Mouse (Mus musculus) hindbrain, embryonic 15.5 days (tissue): ENCODE measurements at regions not wholly inside any gene's neighbourhood (a gene's known extent, or its start where the extent isn't known, plus 50 kb on each side); places are given as distances from the start of the nearest gene placed in this dataset.
"Not testable (repeated sequence)": the region's sequence is repeated elsewhere in the genome, so short reads cannot be mapped to it uniquely, and the experiment has no call there.

Experiments
- ATAC-seq: fragments of 200-750 bp; cut with Nextera tagmentation; 2 replicates; pipeline ENCODE4 v1.8.0; 2017; ENCODE audit warnings: low read depth, moderate number of reproducible peaks, moderate TSS enrichment; ENCODE audit not compliant: low FRiP score
- H3K27ac ChIP-seq: fragments of 300-500 bp; sonication (generic); replicated peaks from 2 replicates; pipeline ENCODE4 v1.5.1; 2015; ENCODE audit warnings: mild to moderate bottlenecking, inconsistent platforms
- H3K27me3 ChIP-seq: fragments of 300-500 bp; sonication (generic); 2 replicates; pipeline ENCODE4 v1.6.1; 2015; ENCODE audit warnings: control low read depth, inconsistent platforms
- H3K36me3 ChIP-seq: fragments of 300-500 bp; sonication (generic); 2 replicates; pipeline ENCODE4 v1.6.1; 2015; ENCODE audit warnings: control low read depth, inconsistent platforms
- H3K4me1 ChIP-seq: fragments of 300-500 bp; sonication (generic); replicated peaks from 2 replicates; pipeline ENCODE4 v1.6.1; 2015; ENCODE audit warnings: control low read depth, inconsistent platforms
- H3K4me2 ChIP-seq: fragments of 300-500 bp; sonication (generic); 2 replicates; pipeline ENCODE4 v1.6.1; 2015; ENCODE audit warnings: moderate library complexity, mild to moderate bottlenecking, inconsistent platforms
- H3K4me3 ChIP-seq: fragments of 300-500 bp; sonication (generic); 2 replicates; pipeline ENCODE4 v1.5.1; 2015; ENCODE audit warnings: mild to moderate bottlenecking, inconsistent platforms
- H3K9ac ChIP-seq: fragments of 300-500 bp; sonication (generic); 2 replicates; pipeline ENCODE4 v1.6.1; 2015; ENCODE audit warnings: inconsistent platforms
- H3K9me3 ChIP-seq: fragments of 300-500 bp; sonication (generic); 2 replicates; pipeline ENCODE4 v1.6.1; 2016; ENCODE audit warnings: control low read depth, inconsistent platforms
- WGBS: fragments of 180-500 bp; shearing (Covaris S2); methylation state at CpG from one replicate; pipeline ENCODE4 v1.1.7; 2015; 5-methylcytosine and 5-hydroxymethylcytosine counted together

- H3K27me3 ChIP-seq: no peaks in the 10 kb centered on the region
- no peak for ATAC-seq
- no peaks in the 10 kb centered on the region for H3K4me1 ChIP-seq
- no peak overlapping the region for H3K9ac ChIP-seq
- H3K36me3 ChIP-seq: no peaks in the 10 kb centered on the region
- H3K4me2 ChIP-seq: no peak overlapping the region
- no peak overlapping the region for H3K4me3 ChIP-seq
- no peaks in the 10 kb centered on the region for H3K9me3 ChIP-seq
- no peak overlapping the region for H3K27ac ChIP-seq
Observed at GRCm38 (mm10) chr6:69726362-69726761, 1065.7 kb downstream of the Rpia start.

- H3K27me3 ChIP-seq, H3K4me3 ChIP-seq, H3K27ac ChIP-seq, H3K9me3 ChIP-seq, ATAC-seq, H3K36me3 ChIP-seq, H3K9ac ChIP-seq, H3K4me2 ChIP-seq, H3K4me1 ChIP-seq: not testable (repeated sequence)
- WGBS: 73% methylated on average over 2 of the region's 2 CpGs
Observed at GRCm38 (mm10) chr6:69702813-69703212, 1089.2 kb downstream of the Rpia start.

GRCm38 (mm10) chr6:69681172-69681571 is 1110.9 kb downstream of the Rpia start:
- H3K27me3 ChIP-seq: no peaks in the 10 kb centered on the region
- ATAC-seq: no peak
- no peak overlapping the region for H3K9ac ChIP-seq
- no peaks in the 10 kb centered on the region for H3K36me3 ChIP-seq
- H3K4me1 ChIP-seq: no peaks in the 10 kb centered on the region
- no peaks in the 10 kb centered on the region for H3K9me3 ChIP-seq
- 69% methylated on average over 1 of the region's 1 CpGs for WGBS
- H3K4me3 ChIP-seq: no peak overlapping the region
- H3K27ac ChIP-seq: no peak overlapping the region
- H3K4me2 ChIP-seq: no peak overlapping the region

- H3K9ac ChIP-seq, H3K27me3 ChIP-seq, H3K9me3 ChIP-seq, H3K4me1 ChIP-seq, H3K36me3 ChIP-seq, H3K4me2 ChIP-seq, ATAC-seq, H3K27ac ChIP-seq, H3K4me3 ChIP-seq: not testable (repeated sequence)
- 79% methylated on average over 1 of the region's 1 CpGs for WGBS
Observed at GRCm38 (mm10) chr6:69662426-69662825, 1129.6 kb downstream of the Rpia start.
